Mouse (Mus musculus) testis, adult 2 months (tissue): ENCODE results near the gene Doc2b.

Experiments used
- CTCF ChIP-seq: fragments of 200-500 bp; IDR thresholded peaks from 2 replicates; pipeline ENCODE4 v1.5.1; 2012; ENCODE audit warnings: low read depth, mild to moderate bottlenecking, inconsistent platforms, low read length, moderate library complexity; ENCODE audit not compliant: control insufficient read depth, insufficient read depth, insufficient replicate concordance
- POLR2A ChIP-seq: fragments of 200-500 bp; IDR thresholded peaks from 2 replicates; pipeline ENCODE4 v1.6.1; 2012; ENCODE audit warnings: low read depth, mild to moderate bottlenecking, inconsistent platforms, low read length, moderate library complexity; ENCODE audit not compliant: control insufficient read depth

- TF ChIP-seq CTCF: no peak
- no peak for TF ChIP-seq POLR2A
Measured at GRCm38 (mm10) chr11:75737806-75738476, 57.9 kb downstream of the Doc2b start.
